Mouse (Mus musculus) spleen, adult 2 months (tissue): Measurements from ENCODE around the gene Zbtb17. TPM values are rescaled to one million over a fixed set of nuclear protein-coding genes. Genes with fewer than 3 reads are reported as not detected.

Experiments
- DNase-seq, 2 experiments: peaks; one replicate each; pipeline versions ENCODE4 v3.0.0 to v3.0.0-alpha.2; 2012 to 2021; ENCODE audit warnings: low spot score in 2 of 2, low read depth in 1 of 2
- H3K27ac ChIP-seq: fragments of 200-500 bp; 2 replicates; pipeline ENCODE4 v1.5.1; 2012; ENCODE audit warnings: low read length, inconsistent platforms; ENCODE audit not compliant: insufficient read depth
- H3K27me3 ChIP-seq: fragments of 200-500 bp; 2 replicates; pipeline ENCODE4 v1.6.1; 2012; ENCODE audit warnings: mild to moderate bottlenecking, moderate library complexity, low read length, inconsistent platforms; ENCODE audit not compliant: control insufficient read depth, insufficient read depth
- H3K36me3 ChIP-seq: fragments of 200-500 bp; 2 replicates; pipeline ENCODE4 v1.6.1; 2012; ENCODE audit warnings: mild to moderate bottlenecking, low read length, inconsistent platforms; ENCODE audit not compliant: control insufficient read depth, insufficient read depth
- H3K4me1 ChIP-seq: fragments of 200-500 bp; 2 replicates; pipeline ENCODE4 v1.6.1; 2011; ENCODE audit warnings: inconsistent platforms; ENCODE audit not compliant: control insufficient read depth, insufficient read depth, insufficient read length
- H3K4me3 ChIP-seq: fragments of 200-500 bp; 2 replicates; pipeline ENCODE4 v1.5.1; 2011; ENCODE audit warnings: mild to moderate bottlenecking, inconsistent platforms; ENCODE audit not compliant: insufficient read depth, insufficient read length; ENCODE audit errors: extremely low read depth
- CTCF ChIP-seq: fragments of 200-500 bp; IDR thresholded peaks from 2 replicates; pipeline ENCODE4 v1.5.1; 2011; ENCODE audit warnings: mild to moderate bottlenecking, inconsistent platforms; ENCODE audit not compliant: insufficient read depth, insufficient read length, insufficient replicate concordance; ENCODE audit errors: extremely low read depth
- POLR2A ChIP-seq: fragments of 200-500 bp; IDR thresholded peaks from 2 replicates; pipeline ENCODE4 v1.6.1; 2011; ENCODE audit warnings: low read depth, low read length, inconsistent platforms
- WGBS: fragments of 180-500 bp; shearing (Covaris S2); methylation state at CpG from one replicate; pipeline ENCODE4 v1.1.7; 2018; 5-methylcytosine and 5-hydroxymethylcytosine counted together
- polyA plus RNA-seq: library from polyadenylated mRNA; depleted of rRNA; stranded (reverse); fragments of >200 nt; gene quantifications from 2 replicates; pipeline ENCODE4 v1.2.3, GENCODE M21; 2012

The Zbtb17 gene
- polyA plus RNA-seq, 1 experiment = 35.0 TPM

- DNase-seq = no peak
- 95% methylated on average over 14 of the region's 14 CpGs for WGBS
- no peak overlapping the region for H3K4me3 ChIP-seq
- peaks cover 7% of the 10 kb centered on the region; the same call in 1 of the 2 replicates for H3K36me3 ChIP-seq
- TF ChIP-seq POLR2A = no peak
- no peak for TF ChIP-seq CTCF
- peaks cover 10% of the 10 kb centered on the region; the same call in 1 of the 2 replicates for H3K4me1 ChIP-seq
- H3K27ac ChIP-seq = no peak overlapping the region
- no peaks in the 10 kb centered on the region for H3K27me3 ChIP-seq
Measured at GRCm38 (mm10) chr4:141456193-141456938, 11.9 kb downstream of the Zbtb17 start.

GRCm38 (mm10) chr4:141458236-141458635, 13.8 kb downstream of the Zbtb17 start:
- Histone ChIP-seq H3K4me3 (no peak overlapping the region), H3K36me3 (peaks cover 14% of the 10 kb centered on the region), H3K27me3 (no peaks in the 10 kb centered on the region), H3K27ac (no peak overlapping the region), H3K4me1 (peaks cover 7% of the 10 kb centered on the region; the same call in 1 of the 2 replicates)
- WGBS = 87% methylated on average over 7 of the region's 7 CpGs
- TF ChIP-seq POLR2A (no peak), CTCF (no peak)
- no peak for DNase-seq

DNA sequence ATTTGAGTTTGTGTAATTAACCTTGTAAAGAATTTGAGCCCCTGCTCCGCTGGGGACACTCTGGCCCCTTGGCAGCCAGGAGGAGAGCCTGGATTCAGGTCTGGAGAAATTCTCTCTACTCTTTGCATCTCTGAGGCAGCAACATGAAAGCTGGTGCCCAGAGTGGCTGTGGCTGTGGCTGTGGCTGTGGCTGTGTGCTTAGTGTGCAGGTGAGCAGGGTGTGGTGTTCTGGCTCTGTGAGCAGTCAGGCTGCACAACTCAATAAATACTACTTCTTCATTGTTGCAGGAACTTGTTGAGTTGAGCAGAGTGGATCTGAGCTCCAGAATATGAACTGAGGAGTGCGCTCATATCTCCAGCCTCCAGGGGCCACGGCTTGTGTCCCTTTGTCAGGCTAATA, 14.4 kb downstream of the Zbtb17 start:
- no peak overlapping the region for H3K4me3 ChIP-seq
- no peak for DNase-seq
- H3K27ac ChIP-seq = no peak overlapping the region
- H3K36me3 ChIP-seq = peaks cover 18% of the 10 kb centered on the region
- H3K4me1 ChIP-seq = peaks cover 7% of the 10 kb centered on the region; the same call in 1 of the 2 replicates
- H3K27me3 ChIP-seq = no peaks in the 10 kb centered on the region
- TF ChIP-seq POLR2A = no peak
- no peak for TF ChIP-seq CTCF
- WGBS = 94% methylated on average over 3 of the region's 3 CpGs

DNA sequence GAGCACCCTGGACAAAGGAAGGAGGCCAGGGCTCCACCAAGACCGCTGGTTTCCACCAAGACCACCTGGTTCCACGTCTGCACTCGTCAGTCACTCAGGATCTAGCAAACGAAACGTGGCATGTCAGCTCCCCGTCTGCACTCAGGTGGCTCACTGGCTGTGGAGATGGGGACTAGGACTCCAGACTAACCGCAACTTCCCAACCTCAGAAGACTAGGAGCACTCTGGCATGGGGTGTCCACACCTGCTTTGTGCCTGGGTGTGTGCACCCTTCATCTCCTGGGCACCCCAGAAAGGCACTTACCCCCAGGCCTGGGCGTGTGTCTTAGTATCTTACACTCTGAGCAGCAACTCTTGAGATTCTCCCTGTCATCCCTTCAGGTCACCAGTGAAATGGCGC, 15.3 kb downstream of the Zbtb17 start:
- no peaks in the 10 kb centered on the region for H3K27me3 ChIP-seq
- peaks cover 2% of the 10 kb centered on the region; the same call in 1 of the 2 replicates for H3K4me1 ChIP-seq
- peaks cover 27% of the 10 kb centered on the region for H3K36me3 ChIP-seq
- H3K4me3 ChIP-seq = no peak overlapping the region
- DNase-seq = no peak
- TF ChIP-seq POLR2A (no peak), CTCF (no peak)
- WGBS = 95% methylated on average over 9 of the region's 9 CpGs
- H3K27ac ChIP-seq = no peak overlapping the region

DNA sequence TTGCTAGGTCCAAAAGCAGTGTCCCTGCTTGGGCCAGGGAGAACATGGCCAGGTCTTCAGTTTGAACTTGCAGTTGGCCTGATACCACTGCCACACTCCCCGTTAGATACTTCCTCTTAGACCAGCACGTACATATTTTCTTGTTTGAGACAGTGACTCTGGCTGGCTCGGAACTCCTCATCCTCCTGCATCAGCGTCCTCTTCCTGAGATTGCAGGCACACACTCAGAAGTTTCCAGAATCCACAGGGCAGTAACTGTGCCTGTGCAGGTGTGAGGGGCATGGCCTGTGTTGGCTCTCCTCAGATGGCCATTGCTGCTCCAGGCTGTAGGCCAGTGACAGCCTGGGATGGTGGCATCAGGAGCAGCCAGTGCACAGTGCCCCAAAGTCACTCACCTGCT, 16.0 kb downstream of the Zbtb17 start:
- no peak for TF ChIP-seq CTCF
- TF ChIP-seq POLR2A = no peak
- DNase-seq = no peak
- peaks cover 34% of the 10 kb centered on the region for H3K36me3 ChIP-seq
- H3K27me3 ChIP-seq = no peaks in the 10 kb centered on the region
- WGBS = 75% methylated on average over 4 of the region's 4 CpGs
- no peak overlapping the region for H3K27ac ChIP-seq
- no peaks in the 10 kb centered on the region for H3K4me1 ChIP-seq
- no peak overlapping the region for H3K4me3 ChIP-seq

GRCm38 (mm10) chr4:141461088-141461487, 16.6 kb downstream of the Zbtb17 start:
- WGBS = 91% methylated on average over 12 of the region's 12 CpGs
- peaks cover 40% of the 10 kb centered on the region for H3K36me3 ChIP-seq
- no peaks in the 10 kb centered on the region for H3K4me1 ChIP-seq
- no peak for DNase-seq
- TF ChIP-seq POLR2A (no peak), CTCF (no peak)
- H3K27ac ChIP-seq = no peak overlapping the region
- no peak overlapping the region for H3K4me3 ChIP-seq
- H3K27me3 ChIP-seq = no peaks in the 10 kb centered on the region

- Histone ChIP-seq H3K4me1 (no peaks in the 10 kb centered on the region), H3K36me3 (peaks cover 45% of the 10 kb centered on the region), H3K27ac (no peak overlapping the region), H3K27me3 (no peaks in the 10 kb centered on the region), H3K4me3 (no peak overlapping the region)
- DNase-seq = no peak
- TF ChIP-seq CTCF (no peak), POLR2A (no peak)
- WGBS = 94% methylated on average over 12 of the region's 12 CpGs
Measured at GRCm38 (mm10) chr4:141461576-141461975, 17.1 kb downstream of the Zbtb17 start.
